Mouse (Mus musculus) spleen, adult 2 months (tissue): ENCODE measurements around the gene Enoph1. TPM values are rescaled to one million over a fixed set of nuclear protein-coding genes. Genes with fewer than 3 reads are reported as not detected.
A peak's percentile ranks its signal among the peaks of the same experiment; 100 is the strongest.

ENCODE experiments used
- DNase-seq, 2 experiments: peaks; one replicate each; pipeline versions ENCODE4 v3.0.0 to v3.0.0-alpha.2; 2012 to 2021; ENCODE audit warnings: low spot score in 2 of 2, low read depth in 1 of 2
- H3K27ac ChIP-seq: fragments of 200-500 bp; 2 replicates; pipeline ENCODE4 v1.5.1; 2012; ENCODE audit warnings: low read length, inconsistent platforms; ENCODE audit not compliant: insufficient read depth
- H3K27me3 ChIP-seq: fragments of 200-500 bp; 2 replicates; pipeline ENCODE4 v1.6.1; 2012; ENCODE audit warnings: mild to moderate bottlenecking, moderate library complexity, low read length, inconsistent platforms; ENCODE audit not compliant: control insufficient read depth, insufficient read depth
- H3K36me3 ChIP-seq: fragments of 200-500 bp; 2 replicates; pipeline ENCODE4 v1.6.1; 2012; ENCODE audit warnings: mild to moderate bottlenecking, low read length, inconsistent platforms; ENCODE audit not compliant: control insufficient read depth, insufficient read depth
- H3K4me1 ChIP-seq: fragments of 200-500 bp; 2 replicates; pipeline ENCODE4 v1.6.1; 2011; ENCODE audit warnings: inconsistent platforms; ENCODE audit not compliant: control insufficient read depth, insufficient read depth, insufficient read length
- H3K4me3 ChIP-seq: fragments of 200-500 bp; 2 replicates; pipeline ENCODE4 v1.5.1; 2011; ENCODE audit warnings: mild to moderate bottlenecking, inconsistent platforms; ENCODE audit not compliant: insufficient read depth, insufficient read length; ENCODE audit errors: extremely low read depth
- CTCF ChIP-seq: fragments of 200-500 bp; IDR thresholded peaks from 2 replicates; pipeline ENCODE4 v1.5.1; 2011; ENCODE audit warnings: mild to moderate bottlenecking, inconsistent platforms; ENCODE audit not compliant: insufficient read depth, insufficient read length, insufficient replicate concordance; ENCODE audit errors: extremely low read depth
- POLR2A ChIP-seq: fragments of 200-500 bp; IDR thresholded peaks from 2 replicates; pipeline ENCODE4 v1.6.1; 2011; ENCODE audit warnings: low read depth, low read length, inconsistent platforms
- WGBS: fragments of 180-500 bp; shearing (Covaris S2); methylation state at CpG from one replicate; pipeline ENCODE4 v1.1.7; 2018; 5-methylcytosine and 5-hydroxymethylcytosine counted together
- polyA plus RNA-seq: library from polyadenylated mRNA; depleted of rRNA; stranded (reverse); fragments of >200 nt; gene quantifications from 2 replicates; pipeline ENCODE4 v1.2.3, GENCODE M21; 2012; rRNA removed

Gene Enoph1
- polyA plus RNA-seq = 20.6 and 24.6 TPM in 2 replicates

DNA sequence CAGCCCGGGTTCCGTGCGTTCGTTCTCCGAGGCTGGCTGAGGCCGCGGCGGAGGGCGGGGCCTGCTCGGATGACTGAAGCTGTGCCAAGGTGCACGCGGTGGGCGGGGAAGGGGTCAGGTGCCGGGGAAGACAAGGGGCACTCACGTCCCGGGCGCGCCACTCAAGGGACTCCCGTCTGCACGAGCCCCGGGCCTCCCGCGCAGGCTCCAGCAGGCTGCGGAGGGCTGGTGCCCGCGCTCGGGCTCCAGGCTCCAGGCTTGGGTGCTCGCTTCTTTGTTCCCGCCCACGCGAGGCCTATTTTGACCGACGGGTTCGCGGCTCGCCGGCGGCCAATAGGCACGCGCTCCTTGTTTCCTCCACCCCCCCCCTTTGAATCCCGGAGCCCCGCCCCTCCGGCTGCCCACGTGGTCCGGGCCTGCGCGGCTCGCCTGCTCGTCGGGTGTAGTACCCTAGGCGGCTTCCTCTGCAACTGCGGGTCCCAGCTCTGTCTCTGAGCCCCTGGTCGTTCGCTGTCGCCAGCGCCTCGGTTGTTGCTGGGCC lies at the start of gene Enoph1, which contains the start of gene Hnrnpdl:
TSS of gene Enoph1 (plus strand) at position 384 of the 541 bp plus-strand sequence.
TSS of gene Hnrnpdl (minus strand) at position 63 of the 541 bp plus-strand sequence.
- Histone ChIP-seq H3K36me3 (peaks cover 7% of the 10 kb centered on the region), H3K4me1 (peaks cover 11% of the 10 kb centered on the region), H3K4me3 (peak within 1 kb of the TSS; percentile 99), H3K27ac (peak within 1 kb of the TSS; percentile 97), H3K27me3 (no peaks in the 10 kb centered on the region)
- DNase-seq = peak; percentile 89 to 92
- TF ChIP-seq CTCF = no peak
- peak; percentile 49 for TF ChIP-seq POLR2A
- 2% methylated on average over 56 of the region's 57 CpGs for WGBS

DNA sequence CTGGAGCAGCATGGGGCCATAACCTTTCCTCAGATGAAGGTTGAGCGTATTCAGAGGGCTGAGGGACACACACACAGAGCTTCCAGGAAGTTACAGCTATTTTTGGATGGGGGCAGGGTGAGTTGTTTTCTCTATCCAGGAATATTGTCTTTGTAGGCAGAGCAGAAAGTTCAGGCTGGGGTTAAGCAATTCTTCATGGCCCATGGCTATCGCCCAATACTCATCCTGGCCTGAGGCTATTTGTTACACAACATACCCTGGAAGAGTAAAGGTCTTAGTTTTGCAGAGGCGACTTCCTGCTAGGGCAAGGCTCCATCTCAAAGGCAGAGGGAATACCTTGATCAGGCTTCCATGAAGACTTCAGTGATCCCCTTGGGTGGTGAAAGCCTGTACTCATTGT lies 45.6 kb upstream of the Enoph1 start:
- Histone ChIP-seq H3K27ac (no peak overlapping the region), H3K4me3 (no peak overlapping the region)

DNA sequence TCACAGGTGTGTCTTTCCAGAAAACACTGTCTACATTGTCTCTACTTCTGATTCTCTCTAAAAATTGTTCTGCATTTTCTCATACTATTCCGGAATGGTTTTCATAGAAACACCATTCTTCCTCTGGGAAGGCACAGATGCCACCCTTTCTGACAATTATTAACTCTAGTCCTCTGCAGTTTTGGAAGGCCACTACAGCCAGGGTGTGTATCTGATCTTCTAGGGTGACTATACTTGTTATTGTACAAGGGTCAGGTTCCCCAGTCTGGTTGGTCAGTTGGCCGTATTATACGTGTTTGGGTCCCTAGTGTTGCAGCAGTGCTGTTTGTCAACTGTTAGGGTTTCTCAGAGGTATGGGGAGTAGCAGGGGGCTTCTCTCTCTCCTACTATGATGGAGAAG lies 45.1 kb upstream of the Enoph1 start:
- no peaks in the 10 kb centered on the region for H3K4me1 ChIP-seq
- WGBS = 94% methylated on average over 3 of the region's 3 CpGs
- H3K27ac ChIP-seq = no peak overlapping the region
- TF ChIP-seq CTCF = no peak
- no peak for TF ChIP-seq POLR2A
- H3K4me3 ChIP-seq = no peak overlapping the region
- no peaks in the 10 kb centered on the region for H3K27me3 ChIP-seq
- DNase-seq = no peak
- H3K36me3 ChIP-seq = no peaks in the 10 kb centered on the region

More for the DNA sequence above, 45.6 kb upstream of the Enoph1 start:
- no peaks in the 10 kb centered on the region for H3K27me3 ChIP-seq
- WGBS = 86% methylated on average over 3 of the region's 3 CpGs
- H3K4me1 ChIP-seq = no peaks in the 10 kb centered on the region
- TF ChIP-seq POLR2A (no peak), CTCF (no peak)
- H3K36me3 ChIP-seq = no peaks in the 10 kb centered on the region
- DNase-seq = no peak

GRCm38 (mm10) chr5:100000048-100000447 lies 39.7 kb upstream of the Enoph1 start:
- H3K27me3 ChIP-seq = no peaks in the 10 kb centered on the region
- no peak overlapping the region for H3K27ac ChIP-seq
- WGBS = 70% methylated on average over 7 of the region's 7 CpGs
- no peak for TF ChIP-seq POLR2A
- no peak for TF ChIP-seq CTCF
- no peaks in the 10 kb centered on the region for H3K36me3 ChIP-seq
- DNase-seq = no peak
- H3K4me1 ChIP-seq = no peaks in the 10 kb centered on the region
- H3K4me3 ChIP-seq = no peak overlapping the region

DNA sequence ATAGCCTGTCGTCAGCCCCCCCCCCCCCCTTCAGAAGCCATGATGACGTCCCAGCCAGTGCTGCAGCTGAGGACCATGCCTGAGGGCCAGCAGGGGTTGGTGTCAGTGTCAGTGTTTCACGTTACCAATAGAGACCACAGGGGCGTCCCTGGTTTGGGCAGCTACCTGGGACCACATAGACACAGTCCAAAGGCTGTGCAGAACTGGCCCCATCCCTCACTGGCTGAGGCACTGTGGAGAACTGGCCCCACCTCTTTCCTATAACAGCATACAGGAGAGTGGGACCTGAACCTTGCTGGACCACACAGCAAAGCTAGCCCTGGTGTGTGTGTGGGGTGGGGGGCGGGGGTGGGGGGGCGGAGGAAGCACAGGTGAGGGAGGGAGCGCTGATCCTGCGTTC lies 39.3 kb upstream of the Enoph1 start:
- 83% methylated on average over 8 of the region's 8 CpGs for WGBS
- Histone ChIP-seq H3K27ac (no peak overlapping the region), H3K36me3 (no peaks in the 10 kb centered on the region), H3K4me3 (no peak overlapping the region), H3K4me1 (no peaks in the 10 kb centered on the region), H3K27me3 (no peaks in the 10 kb centered on the region)
- DNase-seq = no peak
- TF ChIP-seq CTCF = no peak
- TF ChIP-seq POLR2A = no peak

- DNase-seq = no peak
- H3K4me1 ChIP-seq = no peaks in the 10 kb centered on the region
- H3K36me3 ChIP-seq = no peaks in the 10 kb centered on the region
- no peak overlapping the region for H3K4me3 ChIP-seq
- TF ChIP-seq POLR2A (no peak), CTCF (no peak)
- no peaks in the 10 kb centered on the region for H3K27me3 ChIP-seq
- H3K27ac ChIP-seq = no peak overlapping the region
- 90% methylated on average over 4 of the region's 4 CpGs for WGBS
Measured at GRCm38 (mm10) chr5:100003895-100004294, 35.9 kb upstream of the Enoph1 start.

- H3K4me3 ChIP-seq = no peak overlapping the region
- H3K27ac ChIP-seq = no peak overlapping the region
- WGBS = 68% methylated on average over 3 of the region's 3 CpGs
- no peaks in the 10 kb centered on the region for H3K36me3 ChIP-seq
- no peaks in the 10 kb centered on the region for H3K4me1 ChIP-seq
- no peak for DNase-seq
- TF ChIP-seq POLR2A (no peak), CTCF (no peak)
- H3K27me3 ChIP-seq = no peaks in the 10 kb centered on the region
Measured at GRCm38 (mm10) chr5:100005431-100005830, 34.4 kb upstream of the Enoph1 start.
